Mouse (Mus musculus): ENCODE measurements around the gene Aicda.

GRCm38 (mm10) chr6:122522595-122522994, 31.0 kb upstream of the Aicda start:
- no peak for TF ChIP-seq GATA1 (IDR thresholded peaks at IDR 0.05; ENCODE audit: low read length)
- no peak for TF ChIP-seq TAL1 (IDR thresholded peaks at IDR 0.05; ENCODE audit: low read length)

Data from erythroblast, embryonic 14.5 days (primary cell).